Comparison of ENCODE assay signal across 8 mouse cellular contexts in genomic region chr5:112575151-112575915, GRCm38 (mm10). TPM values are rescaled to one million over a fixed set of nuclear protein-coding genes. Genes with fewer than 3 reads are reported as not detected.
DNase-seq lines count a peak whose midpoint lies in the region; ATAC-seq and TF ChIP-seq lines count a peak whose summit lies in the region.

No protein-coding gene starts in this region.

- H3K9me3 ChIP-seq in stomach, embryonic 15.5 days = no peaks in the 10 kb centered on the region
- H3K9me3 ChIP-seq in stomach, postnatal 0 days (ENCODE audit: control insufficient read depth, low read length) = no peaks in the 10 kb centered on the region
- H3K9me3 ChIP-seq in hindbrain, embryonic 11.5 days (ENCODE audit: control insufficient read depth, low read length) = no peaks in the 10 kb centered on the region
- no peaks in the 10 kb centered on the region for H3K9me3 ChIP-seq in neural tube, embryonic 14.5 days (ENCODE audit: control insufficient read depth, low read length)

- H3K36me3 ChIP-seq in stomach, embryonic 15.5 days = no peaks in the 10 kb centered on the region
- no peaks in the 10 kb centered on the region for H3K36me3 ChIP-seq in stomach, postnatal 0 days (ENCODE audit: control insufficient read depth, insufficient read depth, low read length)
- no peaks in the 10 kb centered on the region for H3K36me3 ChIP-seq in hindbrain, embryonic 11.5 days (ENCODE audit: control insufficient read depth, insufficient read depth, low read length)
- H3K36me3 ChIP-seq in neural tube, embryonic 14.5 days (ENCODE audit: control insufficient read depth, insufficient read depth, low read length) = no peaks in the 10 kb centered on the region

- ATAC-seq in stomach, embryonic 15.5 days (ENCODE audit: insufficient read depth, low FRiP score, low read depth) = no peak
- ATAC-seq in stomach, postnatal 0 days (ENCODE audit: low FRiP score, low TSS enrichment) = no peak
- ATAC-seq in hindbrain, embryonic 11.5 days (ENCODE audit: low FRiP score) = no peak
- ATAC-seq in neural tube, embryonic 14.5 days (ENCODE audit: low read depth) = no peak

- H3K27ac ChIP-seq in stomach, embryonic 15.5 days = no peak overlapping the region
- H3K27ac ChIP-seq in stomach, postnatal 0 days (replicated peaks) = no peak overlapping the region
- no peak overlapping the region for H3K27ac ChIP-seq in hindbrain, embryonic 11.5 days (ENCODE audit: low read depth, low read length)
- H3K27ac ChIP-seq in neural tube, embryonic 14.5 days (ENCODE audit: low read depth, low read length) = no peak overlapping the region

- intact Hi-C loops in gastrocnemius, postnatal 14 days (cut with DNase I; ENCODE audit: low total_unique reads) = no loop called here

- no peak for TF ChIP-seq CTCF in stomach, postnatal 0 days (IDR thresholded peaks at IDR 0.05; ENCODE audit: low read depth)

- peak; percentile 14 for DNase-seq in gastrocnemius, postnatal 14 days
- no peak for DNase-seq in gastrocnemius, postnatal 4 days (ENCODE audit: low spot score in 2 of 2)
- DNase-seq in stomach, postnatal 0 days (ENCODE audit: low spot score) = no peak
- peak; percentile 70 for DNase-seq in hindbrain, embryonic 11.5 days (ENCODE audit: low spot score)
- DNase-seq in kidney, adult 11 months = no peak
- no peak for DNase-seq in frontal cortex, postnatal 14 days (ENCODE audit: low spot score in 2 of 2)

- peak overlapping the region; percentile 53; the same call in 1 of the 2 replicates for H3K4me2 ChIP-seq in stomach, embryonic 15.5 days
- no peak overlapping the region for H3K4me2 ChIP-seq in stomach, postnatal 0 days (replicated peaks; ENCODE audit: low read depth)
- H3K4me2 ChIP-seq in hindbrain, embryonic 11.5 days (replicated peaks; ENCODE audit: low read depth, low read length) = peak overlapping the region; percentile 89
- peak overlapping the region; percentile 88 for H3K4me2 ChIP-seq in neural tube, embryonic 14.5 days (ENCODE audit: low read depth, low read length)

- WGBS in stomach, embryonic 15.5 days = 9% methylated on average over 12 of the region's 12 CpGs
- 9% methylated on average over 12 of the region's 12 CpGs for WGBS in stomach, postnatal 0 days
- WGBS in hindbrain, embryonic 11.5 days = 9% methylated on average over 12 of the region's 12 CpGs
- WGBS in neural tube, embryonic 14.5 days = 5% methylated on average over 12 of the region's 12 CpGs

- peaks cover 23% of the 10 kb centered on the region for H3K4me1 ChIP-seq in stomach, embryonic 15.5 days
- H3K4me1 ChIP-seq in stomach, postnatal 0 days (replicated peaks; ENCODE audit: control insufficient read depth, insufficient read depth) = no peaks in the 10 kb centered on the region
- peaks cover 9% of the 10 kb centered on the region for H3K4me1 ChIP-seq in hindbrain, embryonic 11.5 days (replicated peaks; ENCODE audit: control insufficient read depth, insufficient read depth, low read length)
- peaks cover 17% of the 10 kb centered on the region for H3K4me1 ChIP-seq in neural tube, embryonic 14.5 days (ENCODE audit: control insufficient read depth, insufficient read depth, low read length)

- TF ChIP-seq EP300 in stomach, postnatal 0 days (optimal IDR thresholded peaks at IDR 0.05) = no peak

- H3K9ac ChIP-seq in stomach, embryonic 15.5 days = no peak overlapping the region
- H3K9ac ChIP-seq in stomach, postnatal 0 days (ENCODE audit: low read length) = no peak overlapping the region
- H3K9ac ChIP-seq in hindbrain, embryonic 11.5 days (ENCODE audit: low read depth, low read length) = no peak overlapping the region
- H3K9ac ChIP-seq in neural tube, embryonic 14.5 days (replicated peaks; ENCODE audit: low read depth, low read length) = peak overlapping the region; percentile 82

- peaks cover 58% of the 10 kb centered on the region for H3K27me3 ChIP-seq in stomach, embryonic 15.5 days (replicated peaks)
- H3K27me3 ChIP-seq in stomach, postnatal 0 days (ENCODE audit: control insufficient read depth, insufficient read depth, low read length) = peaks cover 7% of the 10 kb centered on the region; the same call in 1 of the 2 replicates
- peaks cover 41% of the 10 kb centered on the region for H3K27me3 ChIP-seq in hindbrain, embryonic 11.5 days (ENCODE audit: control insufficient read depth, insufficient read depth, low read length)
- no peaks in the 10 kb centered on the region for H3K27me3 ChIP-seq in neural tube, embryonic 14.5 days (ENCODE audit: control insufficient read depth, insufficient read depth, low read length)

- H3K4me3 ChIP-seq in stomach, embryonic 15.5 days (replicated peaks) = no peak overlapping the region
- H3K4me3 ChIP-seq in stomach, postnatal 0 days (ENCODE audit: low read depth, low read length) = no peak overlapping the region
- H3K4me3 ChIP-seq in hindbrain, embryonic 11.5 days (ENCODE audit: low read depth, low read length) = peak overlapping the region; percentile 51; the same call in 1 of the 2 replicates
- H3K4me3 ChIP-seq in neural tube, embryonic 14.5 days (ENCODE audit: low read depth, low read length) = peak overlapping the region; percentile 77

RNA-seq across cellular contexts. Expression of gene Sez6l, which starts 1.7 kb away (rescaled TPM):
- total RNA-seq in gastrocnemius, postnatal 14 days (2021) = under 1 TPM; 0.16 to 0.24 TPM
- under 1 TPM; 0.44 to 0.52 TPM for total RNA-seq in gastrocnemius, postnatal 4 days (2021)
- polyA plus RNA-seq in stomach, embryonic 15.5 days (2015; fragmentation: Nextera tagmentation; extraction: Ambion mirVana) = 2.0 and 2.3 TPM in 2 replicates
- polyA plus RNA-seq in stomach, postnatal 0 days (2015; fragmentation: Nextera tagmentation; extraction: Ambion mirVana) = 0.42 and 0.47 TPM in 2 replicates
- polyA plus RNA-seq in hindbrain, embryonic 11.5 days (2014; fragmentation: Nextera tagmentation; extraction: Ambion mirVana) = 4.9 and 5.1 TPM in 2 replicates
- polyA plus RNA-seq in neural tube, embryonic 14.5 days (2014; fragmentation: Nextera tagmentation; extraction: Ambion mirVana) = 27.6 and 30.4 TPM in 2 replicates

Comparison
In these comparisons a context has a peak if more than half of its experiments do, and no peak if none do; other contexts are left out.
1. DNase-seq: peak in gastrocnemius, postnatal 14 days (single experiment) and hindbrain, embryonic 11.5 days (single experiment); none in gastrocnemius, postnatal 4 days (0 of 2), stomach, postnatal 0 days (single experiment), kidney, adult 11 months (single experiment) and frontal cortex, postnatal 14 days (0 of 2).
2. H3K4me3 ChIP-seq: peak in hindbrain, embryonic 11.5 days (single experiment) and neural tube, embryonic 14.5 days (single experiment); none in stomach, embryonic 15.5 days (single experiment) and stomach, postnatal 0 days (single experiment).